Mouse (Mus musculus): ENCODE data around the gene Tpte.

DNA sequence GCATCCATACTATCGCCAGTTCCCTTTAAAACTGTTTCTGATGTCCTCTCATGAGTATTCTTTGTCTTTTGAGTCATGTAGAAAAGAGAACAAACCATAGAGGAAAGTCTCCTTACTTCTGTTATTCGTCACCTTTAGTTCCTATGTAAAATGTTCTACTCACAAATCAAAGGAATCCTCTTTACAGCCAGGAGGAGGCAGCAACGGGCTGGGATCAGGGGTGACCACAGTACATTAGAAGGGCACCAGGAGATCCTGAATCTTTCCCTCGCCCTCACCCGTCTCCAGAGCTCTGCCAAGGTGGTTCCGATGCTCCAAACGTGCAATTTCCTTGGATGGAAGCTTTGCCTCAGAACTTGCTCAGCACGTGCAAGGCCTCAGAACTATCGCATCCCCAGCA is 28.2 kb downstream of the Tpte start:
- TF ChIP-seq CTCF (IDR thresholded peaks at IDR 0.05; ENCODE audit: control insufficient read depth, insufficient read depth, insufficient replicate concordance, low read depth, low read length) (no peak), POLR2A (IDR thresholded peaks at IDR 0.05; ENCODE audit: control insufficient read depth, low read depth, low read length) (no peak)
